Comparison of ENCODE assay signal across 12 mouse cellular contexts in genomic region chr5:28459456-28460225, GRCm38 (mm10). TPM values are rescaled to one million over a fixed set of nuclear protein-coding genes. Genes with fewer than 3 reads are reported as not detected.
DNase-seq lines count a peak whose midpoint lies in the region; ATAC-seq and TF ChIP-seq lines count a peak whose summit lies in the region.
"Had no signal": no experiment of that assay in that cellular context is flagged by ENCODE, and none has a peak within 500 bp of the region (broad histone marks: within the 10 kb centered on the region; RNA-seq: fewer than 3 reads in every experiment).

No protein-coding gene starts in this region.

- TF ChIP-seq CTCF in E14TG2a.4 (conservative IDR thresholded peaks at IDR 0.05; ENCODE audit: low read length): no peak

- peak overlapping the region; percentile 32 for H3K9ac ChIP-seq in intestine, embryonic 14.5 days (ENCODE audit: low read length)

- H3K36me3 ChIP-seq in E14TG2a.4 (ENCODE audit: insufficient read depth, low read length): no peaks in the 10 kb centered on the region
- no peaks in the 10 kb centered on the region for H3K36me3 ChIP-seq in intestine, embryonic 14.5 days (ENCODE audit: control insufficient read depth, insufficient read depth, low read length)
- H3K36me3 ChIP-seq in midbrain, embryonic 10.5 days: 0 out of 2 replicates have a peak, but pooled peaks cover 8% of the 10 kb centered on the region

- H3K4me1 ChIP-seq in E14TG2a.4 (replicated peaks; ENCODE audit: low read depth, low read length): peaks cover 47% of the 10 kb centered on the region
- peaks cover 11% of the 10 kb centered on the region; the same call in 1 of the 2 replicates for H3K4me1 ChIP-seq in intestine, embryonic 14.5 days (replicated peaks; ENCODE audit: control insufficient read depth, insufficient read depth, low read length)
- peaks cover 77% of the 10 kb centered on the region for H3K4me1 ChIP-seq in midbrain, embryonic 10.5 days

- H3K27ac ChIP-seq in intestine, embryonic 14.5 days (ENCODE audit: low read depth): peak overlapping the region; percentile 75
- peak overlapping the region; percentile 88 for H3K27ac ChIP-seq in midbrain, embryonic 10.5 days (replicated peaks)

- intact Hi-C loops in gastrocnemius, postnatal 36 days (cut with DNase I): loop anchor here (10.0 kb wide), 3 partner anchors 575 to 875 kb away; no protein-coding TSS in a partner anchor

- peaks cover 89% of the 10 kb centered on the region for H3K27me3 ChIP-seq in E14TG2a.4 (ENCODE audit: insufficient read depth, low read length)
- peaks cover 93% of the 10 kb centered on the region for H3K27me3 ChIP-seq in intestine, embryonic 14.5 days (replicated peaks; ENCODE audit: control insufficient read depth, insufficient read depth, low read length)
- H3K27me3 ChIP-seq in midbrain, embryonic 10.5 days (ENCODE audit: low read depth, poor library complexity, severe bottlenecking): peaks cover 98% of the 10 kb centered on the region

- peak; percentile 67 for DNase-seq in embryo, embryonic 11 days
- peak; percentile 73 for DNase-seq in intestine, embryonic 14.5 days (ENCODE audit: low spot score)
- peak; percentile 87 for DNase-seq in midbrain, embryonic 10.5 days (ENCODE audit: low spot score)
- DNase-seq in layer of hippocampus, adult 9-10 months (ENCODE audit: low spot score): no peak
- no peak for DNase-seq in gastrocnemius, postnatal 36 days
- no peak for DNase-seq in layer of hippocampus, adult 9-11 months
- no peak for DNase-seq in c-Kit-positive CD71-positive TER-119-positive erythroid progenitor cells, embryonic 14.5 days (ENCODE audit: low spot score)
- DNase-seq: cerebellum, adult 8-10 months had no signal

- peak overlapping the region; percentile 62 for H3K4me2 ChIP-seq in intestine, embryonic 14.5 days (ENCODE audit: low read length)

- no peaks in the 10 kb centered on the region for H3K9me3 ChIP-seq in E14TG2a.4 (ENCODE audit: low read length)
- no peaks in the 10 kb centered on the region for H3K9me3 ChIP-seq in intestine, embryonic 14.5 days (ENCODE audit: control insufficient read depth, low read length)
- H3K9me3 ChIP-seq in midbrain, embryonic 10.5 days (replicated peaks): no peaks in the 10 kb centered on the region

- H3K4me3 ChIP-seq in E14TG2a.4 (replicated peaks; ENCODE audit: low read length): peak overlapping the region; percentile 75
- peak overlapping the region; percentile 45 for H3K4me3 ChIP-seq in intestine, embryonic 14.5 days (ENCODE audit: low read depth, low read length)
- peak overlapping the region; percentile 74 for H3K4me3 ChIP-seq in midbrain, embryonic 10.5 days

- 1% methylated on average over 41 of the region's 41 CpGs for WGBS in intestine, embryonic 14.5 days
- WGBS in midbrain, embryonic 10.5 days: under 1% methylated on average over 41 of the region's 41 CpGs

- peak; percentile 33 for ATAC-seq in intestine, embryonic 14.5 days (replicated peaks; ENCODE audit: low FRiP score, low TSS enrichment, low read depth)

RNA-seq across cellular contexts. Expression of gene Shh, which starts 7.4 kb away (rescaled TPM):
- 7.8 and 8.9 TPM in 2 replicates for polyA plus RNA-seq in intestine, embryonic 14.5 days (2014; fragmentation: Nextera tagmentation; extraction: Ambion mirVana)
- polyA plus RNA-seq in midbrain, embryonic 10.5 days (2016; fragmentation: Nextera tagmentation; extraction: Ambion mirVana): 7.2 and 7.3 TPM in 2 replicates
- total RNA-seq in gastrocnemius, postnatal 36 days (2021): not detected
- total RNA-seq: hematopoietic stem cell, adult 5-6 weeks; megakaryocyte progenitor cell, adult 5-6 weeks had no signal
- polyA plus RNA-seq: spleen, adult 2 months had no signal

Comparison
In these comparisons a context has a peak if more than half of its experiments do, and no peak if none do; other contexts are left out.
1. DNase-seq: peak in embryo, embryonic 11 days (single experiment), intestine, embryonic 14.5 days (single experiment) and midbrain, embryonic 10.5 days (single experiment); none in layer of hippocampus, adult 9-10 months (single experiment), gastrocnemius, postnatal 36 days (0 of 2), layer of hippocampus, adult 9-11 months (single experiment) and c-Kit-positive CD71-positive TER-119-positive erythroid progenitor cells, embryonic 14.5 days (single experiment).
2. Peak in every context shown above with its lines, with median percentiles within 50 percentile points of each other: H3K4me3 ChIP-seq.